Mouse (Mus musculus) midbrain, embryonic 14.5 days (tissue): Measurements from ENCODE around the gene Coq2. TPM values are rescaled to one million over a fixed set of nuclear protein-coding genes. Genes with fewer than 3 reads are reported as not detected.
A peak's percentile ranks its signal among the peaks of the same experiment; 100 is the strongest.

ENCODE experiments used
- ATAC-seq: fragments of 200-750 bp; cut with Nextera tagmentation; 2 replicates; pipeline ENCODE4 v1.8.0; 2017; ENCODE audit warnings: moderate number of reproducible peaks, moderate library complexity; ENCODE audit not compliant: low FRiP score, low TSS enrichment
- DNase-seq: peaks from one replicate; pipeline ENCODE4 v3.0.0-alpha.2; 2015
- H3K27ac ChIP-seq: fragments of 300-500 bp; sonication (generic); replicated peaks from 2 replicates; pipeline ENCODE4 v1.5.1; 2014; ENCODE audit warnings: mild to moderate bottlenecking, low read depth, low read length, moderate library complexity
- H3K27me3 ChIP-seq: fragments of 300-500 bp; sonication (generic); 2 replicates; pipeline ENCODE4 v1.6.1; 2014; ENCODE audit warnings: low read length, control low read depth, mixed read lengths; ENCODE audit not compliant: control insufficient read depth, insufficient read depth
- H3K36me3 ChIP-seq: fragments of 300-500 bp; sonication (generic); 2 replicates; pipeline ENCODE4 v1.6.1; 2014; ENCODE audit warnings: low read length, control low read depth; ENCODE audit not compliant: control insufficient read depth, insufficient read depth
- H3K4me1 ChIP-seq: fragments of 300-500 bp; sonication (generic); 2 replicates; pipeline ENCODE4 v1.6.1; 2014; ENCODE audit warnings: mild to moderate bottlenecking, antibody characterized with exemption, low read length, control low read depth; ENCODE audit not compliant: control insufficient read depth, insufficient read depth
- H3K4me2 ChIP-seq: fragments of 300-500 bp; sonication (generic); 2 replicates; pipeline ENCODE4 v1.6.1; 2014; ENCODE audit warnings: mild to moderate bottlenecking, low read length, moderate library complexity
- H3K4me3 ChIP-seq: fragments of 300-500 bp; sonication (generic); replicated peaks from 2 replicates; pipeline ENCODE4 v1.5.1; 2014; ENCODE audit warnings: low read depth, low read length
- H3K9ac ChIP-seq: fragments of 300-500 bp; sonication (generic); replicated peaks from 2 replicates; pipeline ENCODE4 v1.6.1; 2014; ENCODE audit warnings: mild to moderate bottlenecking, low read length, moderate library complexity
- H3K9me3 ChIP-seq: fragments of 300-500 bp; sonication (generic); 2 replicates; pipeline ENCODE4 v1.6.1; 2016; ENCODE audit warnings: low read length, control low read depth, mixed read lengths; ENCODE audit not compliant: control insufficient read depth
- WGBS: fragments of 180-500 bp; shearing (Covaris S2); extraction: QIAGEN DNeasy Blood & Tissue Kit; methylation state at CpG from one replicate; pipeline ENCODE4 v1.1.7; 2014; 5-methylcytosine and 5-hydroxymethylcytosine counted together
- polyA plus RNA-seq: library from polyadenylated mRNA; unstranded; fragments of >200 nt; fragmentation: Nextera tagmentation; extraction: Ambion mirVana; gene quantifications from 2 replicates; pipeline ENCODE4 v1.2.1, GENCODE M21; 2014

Gene Coq2
- polyA plus RNA-seq, 1 experiment from 2014 or later: 54.8 TPM

GRCm38 (mm10) chr5:100651486-100651885, 23.5 kb downstream of the Coq2 start:
- no peaks in the 10 kb centered on the region for H3K4me1 ChIP-seq
- H3K27me3 ChIP-seq: no peaks in the 10 kb centered on the region
- no peaks in the 10 kb centered on the region for H3K9me3 ChIP-seq
- H3K27ac ChIP-seq: no peak overlapping the region
- no peak overlapping the region for H3K4me2 ChIP-seq
- DNase-seq (no peak), ATAC-seq (no peak)
- WGBS: 87% methylated on average over 10 of the region's 10 CpGs
- no peak overlapping the region for H3K4me3 ChIP-seq
- no peak overlapping the region for H3K9ac ChIP-seq
- H3K36me3 ChIP-seq: peaks cover 28% of the 10 kb centered on the region

DNA sequence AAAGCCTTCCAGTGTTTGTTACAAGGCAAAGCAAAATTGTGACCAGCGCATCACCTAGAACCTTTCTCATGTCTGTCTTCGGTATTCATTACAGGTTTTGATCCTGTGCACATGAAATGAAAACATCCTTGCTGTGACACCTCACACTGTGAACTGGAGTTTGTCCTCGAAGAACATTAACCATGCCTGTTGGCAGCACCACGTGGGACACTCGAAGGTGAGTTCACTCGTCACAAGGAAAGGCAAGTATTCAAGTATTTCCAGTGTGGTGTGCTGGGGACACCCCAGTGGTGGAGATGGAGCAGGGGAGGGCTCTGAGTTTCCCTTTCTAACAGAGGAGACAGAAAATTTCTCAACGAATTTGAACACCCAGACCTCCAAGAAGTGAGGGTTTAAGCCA, 24.0 kb downstream of the Coq2 start:
- Histone ChIP-seq H3K4me3 (no peak overlapping the region), H3K36me3 (peaks cover 22% of the 10 kb centered on the region), H3K9ac (no peak overlapping the region), H3K4me2 (no peak overlapping the region), H3K27ac (no peak overlapping the region), H3K27me3 (no peaks in the 10 kb centered on the region), H3K4me1 (no peaks in the 10 kb centered on the region), H3K9me3 (no peaks in the 10 kb centered on the region)
- ATAC-seq (no peak), DNase-seq (no peak)
- WGBS: 90% methylated on average over 7 of the region's 7 CpGs

- H3K4me3 ChIP-seq: no peak overlapping the region
- H3K27ac ChIP-seq: no peak overlapping the region
- no peaks in the 10 kb centered on the region for H3K27me3 ChIP-seq
- H3K36me3 ChIP-seq: peaks cover 3% of the 10 kb centered on the region; the same call in 1 of the 2 replicates
- no peak overlapping the region for H3K9ac ChIP-seq
- ATAC-seq (no peak), DNase-seq (no peak)
- no peaks in the 10 kb centered on the region for H3K4me1 ChIP-seq
- H3K4me2 ChIP-seq: no peak overlapping the region
- H3K9me3 ChIP-seq: no peaks in the 10 kb centered on the region
- WGBS: 34% methylated on average over 6 of the region's 6 CpGs
Measured at GRCm38 (mm10) chr5:100648546-100648945, 26.4 kb downstream of the Coq2 start.

- Histone ChIP-seq H3K9ac (no peak overlapping the region), H3K27me3 (no peaks in the 10 kb centered on the region), H3K4me1 (no peaks in the 10 kb centered on the region), H3K36me3 (no peaks in the 10 kb centered on the region), H3K27ac (no peak overlapping the region), H3K4me2 (no peak overlapping the region), H3K4me3 (no peak overlapping the region), H3K9me3 (no peaks in the 10 kb centered on the region)
- no peak for DNase-seq
- no peak for ATAC-seq
- WGBS: 68% methylated on average over 10 of the region's 10 CpGs
Measured at GRCm38 (mm10) chr5:100648046-100648445, 26.9 kb downstream of the Coq2 start.

GRCm38 (mm10) chr5:100646558-100646957, 28.4 kb downstream of the Coq2 start:
- no peak for DNase-seq
- 82% methylated on average over 4 of the region's 4 CpGs for WGBS
- H3K4me1 ChIP-seq: no peaks in the 10 kb centered on the region
- H3K27me3 ChIP-seq: no peaks in the 10 kb centered on the region
- H3K4me3 ChIP-seq: no peak overlapping the region
- no peaks in the 10 kb centered on the region for H3K9me3 ChIP-seq
- no peak overlapping the region for H3K4me2 ChIP-seq
- H3K27ac ChIP-seq: no peak overlapping the region
- no peak for ATAC-seq
- no peak overlapping the region for H3K9ac ChIP-seq
- H3K36me3 ChIP-seq: no peaks in the 10 kb centered on the region

GRCm38 (mm10) chr5:100643991-100644535, 30.9 kb downstream of the Coq2 start:
- no peaks in the 10 kb centered on the region for H3K27me3 ChIP-seq
- 78% methylated on average over 7 of the region's 7 CpGs for WGBS

DNA sequence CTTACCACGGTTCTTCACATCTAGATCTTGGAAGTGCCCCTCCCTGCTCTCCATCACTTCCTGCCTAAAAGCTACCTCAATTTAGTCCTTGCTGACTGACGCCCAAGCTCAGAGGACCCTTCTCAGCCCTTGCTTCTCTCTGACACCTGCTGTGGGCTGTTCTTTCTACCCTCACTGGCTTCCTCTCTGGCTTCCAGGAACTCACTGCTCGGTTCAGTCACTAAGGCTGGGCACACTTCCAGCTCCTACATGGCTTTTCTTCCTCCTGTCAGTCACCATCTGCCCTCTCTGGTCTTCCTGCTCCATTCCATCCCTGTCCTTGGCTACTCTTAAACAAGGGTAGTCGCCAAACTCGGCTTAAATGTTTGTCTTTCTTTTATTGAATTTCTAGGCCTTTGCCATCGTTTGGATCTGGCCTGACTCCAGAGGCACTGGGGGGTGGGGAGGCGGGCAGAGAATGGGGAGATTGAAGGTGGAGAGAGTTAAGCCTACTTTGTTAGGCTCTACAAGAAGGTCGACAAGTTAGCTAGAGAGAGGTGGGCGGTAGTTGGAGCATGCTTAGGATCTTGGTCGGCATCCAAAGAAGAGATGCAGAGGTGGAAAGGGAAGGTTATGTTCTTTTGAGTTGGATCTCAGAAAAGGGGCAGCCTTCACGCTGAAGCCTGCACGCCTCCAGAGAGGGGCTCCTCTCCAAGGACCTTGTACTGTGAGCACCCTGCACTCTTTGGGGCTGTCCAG, 31.5 kb downstream of the Coq2 start:
- H3K27me3 ChIP-seq: no peaks in the 10 kb centered on the region
- H3K9ac ChIP-seq: no peak overlapping the region
- H3K27ac ChIP-seq: no peak overlapping the region
- peak; percentile 9 for DNase-seq
- no peak overlapping the region for H3K4me2 ChIP-seq
- H3K9me3 ChIP-seq: no peaks in the 10 kb centered on the region
- H3K4me1 ChIP-seq: no peaks in the 10 kb centered on the region
- H3K4me3 ChIP-seq: no peak overlapping the region
- no peaks in the 10 kb centered on the region for H3K36me3 ChIP-seq
- WGBS: 79% methylated on average over 12 of the region's 12 CpGs
- no peak for ATAC-seq

More at GRCm38 (mm10) chr5:100643991-100644535, 30.9 kb downstream of the Coq2 start:
- no peak overlapping the region for H3K4me3 ChIP-seq
- H3K36me3 ChIP-seq: no peaks in the 10 kb centered on the region
- no peak overlapping the region for H3K9ac ChIP-seq
- ATAC-seq: no peak
- H3K27ac ChIP-seq: no peak overlapping the region
- H3K9me3 ChIP-seq: no peaks in the 10 kb centered on the region
- DNase-seq: no peak
- H3K4me1 ChIP-seq: no peaks in the 10 kb centered on the region
- H3K4me2 ChIP-seq: no peak overlapping the region

DNA sequence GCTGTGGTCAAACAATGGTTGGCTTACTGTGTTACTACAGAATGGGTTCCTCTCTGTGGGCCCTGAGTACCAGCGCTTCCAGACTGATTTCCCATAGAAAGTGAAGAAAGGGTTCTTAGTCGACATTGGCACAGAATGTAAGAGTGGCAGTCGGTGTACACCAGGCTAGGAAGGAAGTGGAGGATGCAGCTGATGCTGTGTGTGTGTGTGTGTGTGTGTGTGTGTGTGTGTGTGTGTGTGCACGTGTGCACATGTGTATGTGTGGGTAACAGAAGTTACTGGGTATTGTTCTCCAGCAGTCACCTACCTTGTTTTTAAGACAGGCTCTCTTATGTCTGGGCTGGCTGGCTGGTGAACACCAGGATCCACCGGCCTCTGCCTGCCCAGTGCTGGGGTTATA, 32.6 kb downstream of the Coq2 start:
- no peak overlapping the region for H3K4me2 ChIP-seq
- no peak overlapping the region for H3K9ac ChIP-seq
- no peaks in the 10 kb centered on the region for H3K4me1 ChIP-seq
- H3K27ac ChIP-seq: no peak overlapping the region
- 91% methylated on average over 5 of the region's 5 CpGs for WGBS
- H3K9me3 ChIP-seq: no peaks in the 10 kb centered on the region
- H3K4me3 ChIP-seq: no peak overlapping the region
- DNase-seq (no peak), ATAC-seq (no peak)
- H3K36me3 ChIP-seq: no peaks in the 10 kb centered on the region
- H3K27me3 ChIP-seq: no peaks in the 10 kb centered on the region

GRCm38 (mm10) chr5:100638483-100638882, 36.5 kb downstream of the Coq2 start:
- no peaks in the 10 kb centered on the region for H3K36me3 ChIP-seq
- H3K4me3 ChIP-seq: no peak overlapping the region
- 87% methylated on average over 8 of the region's 8 CpGs for WGBS
- no peaks in the 10 kb centered on the region for H3K9me3 ChIP-seq
- H3K4me2 ChIP-seq: no peak overlapping the region
- no peak for DNase-seq
- no peak for ATAC-seq
- H3K27ac ChIP-seq: no peak overlapping the region
- no peaks in the 10 kb centered on the region for H3K4me1 ChIP-seq
- no peaks in the 10 kb centered on the region for H3K27me3 ChIP-seq
- no peak overlapping the region for H3K9ac ChIP-seq
